Mouse (Mus musculus): Measurements from ENCODE around the gene Rai14. TPM values are rescaled to one million over a fixed set of nuclear protein-coding genes. Genes with fewer than 3 reads are reported as not detected.

Rai14 gene
- total RNA-seq, 2 experiments from 2014 or later, result 2.6 to 3.5 TPM

DNA sequence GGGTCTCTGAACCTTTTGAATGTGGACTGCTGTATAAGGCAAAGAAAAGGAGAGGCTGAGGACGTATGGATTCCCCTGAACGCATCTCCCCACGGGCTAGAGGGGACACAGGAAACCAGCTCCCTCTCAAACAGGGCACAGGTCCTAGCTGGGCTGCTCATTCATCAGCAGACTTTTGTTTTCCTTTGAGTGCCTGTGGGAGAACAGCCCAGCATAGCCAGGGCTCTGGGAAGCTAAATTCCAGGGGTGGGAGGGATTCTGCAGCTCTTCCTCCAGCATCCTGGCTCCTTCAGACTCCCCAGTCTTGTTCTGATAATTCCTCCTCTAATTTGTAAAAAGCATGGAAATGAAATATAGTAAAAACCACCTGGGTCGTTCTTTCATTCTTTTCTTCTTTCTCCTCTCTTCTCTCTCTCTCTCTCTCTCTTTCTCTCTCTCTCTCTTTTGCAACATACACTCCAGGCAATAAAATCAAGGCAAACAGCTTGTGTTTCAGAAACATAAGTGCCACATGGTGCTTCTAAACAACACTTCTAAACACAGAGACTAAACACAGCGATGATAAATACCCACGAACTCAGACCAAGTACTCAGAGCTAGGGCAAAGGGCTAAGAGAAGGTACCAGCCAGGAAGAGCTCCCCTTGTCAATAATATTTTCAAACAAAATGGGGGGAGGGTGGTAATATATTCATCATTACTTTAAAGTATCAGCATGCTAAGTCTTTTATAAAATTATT is 65.9 kb downstream of the Rai14 start:
- DNase-seq, result no peak

DNA sequence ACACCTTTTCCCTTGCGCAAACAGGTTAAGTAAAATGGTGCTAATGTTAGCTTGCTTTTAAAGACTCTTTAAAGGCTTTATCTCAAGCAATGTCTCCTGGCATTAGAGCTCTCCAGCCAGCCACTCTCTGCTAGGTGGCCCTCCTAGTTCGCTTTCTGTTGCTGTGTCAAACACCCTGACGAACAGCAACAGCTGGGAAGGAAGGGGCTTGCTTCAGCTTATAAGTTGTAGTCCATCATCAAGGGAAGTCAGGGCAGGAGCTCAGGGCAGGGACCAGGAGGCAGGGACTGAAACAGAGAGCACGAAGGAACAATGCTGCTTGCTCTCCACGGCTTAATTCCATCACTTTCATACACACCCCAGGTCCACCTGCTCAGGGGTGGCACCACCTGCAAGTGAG is 68.1 kb downstream of the Rai14 start:
- DNase-seq, result no peak

DNA sequence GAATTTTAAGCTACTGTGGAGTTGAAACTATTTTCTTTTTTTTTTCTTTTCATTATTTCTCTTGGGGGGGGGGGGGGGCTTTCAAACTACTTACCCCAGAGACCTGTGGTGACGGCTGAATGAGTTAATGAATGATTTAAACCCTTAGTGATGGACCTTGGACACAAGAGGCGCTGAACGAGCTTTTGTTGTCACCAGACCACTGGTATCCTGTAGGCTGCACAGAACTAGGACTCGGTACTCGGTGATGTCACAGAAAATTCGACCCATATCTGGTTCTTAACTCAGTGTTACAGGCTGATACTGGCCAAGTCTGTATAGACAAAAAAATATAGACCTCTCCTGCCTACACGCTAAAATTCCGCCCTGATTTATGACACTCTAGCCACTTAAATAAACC is 69.3 kb downstream of the Rai14 start:
- DNase-seq, result no peak

DNA sequence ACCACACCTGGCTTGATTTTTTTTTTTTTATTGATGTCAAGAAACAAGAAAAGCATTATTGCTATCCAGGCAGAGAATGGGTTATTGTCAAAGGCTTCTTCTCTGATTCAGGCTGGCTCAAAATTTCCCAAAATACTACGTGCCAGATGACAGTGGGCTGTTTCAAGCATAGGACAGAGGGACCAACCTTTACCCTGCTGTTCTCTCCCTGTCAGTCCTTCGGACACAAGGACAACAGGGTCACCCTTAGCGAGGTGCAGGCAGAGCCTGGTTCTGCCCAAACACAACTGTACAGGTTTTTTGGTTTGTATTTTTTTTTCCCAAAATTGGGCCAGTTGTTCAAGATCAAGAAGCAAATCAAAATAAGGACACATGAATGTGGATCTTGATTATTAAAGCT is 70.6 kb downstream of the Rai14 start:
- DNase-seq, result no peak

DNA sequence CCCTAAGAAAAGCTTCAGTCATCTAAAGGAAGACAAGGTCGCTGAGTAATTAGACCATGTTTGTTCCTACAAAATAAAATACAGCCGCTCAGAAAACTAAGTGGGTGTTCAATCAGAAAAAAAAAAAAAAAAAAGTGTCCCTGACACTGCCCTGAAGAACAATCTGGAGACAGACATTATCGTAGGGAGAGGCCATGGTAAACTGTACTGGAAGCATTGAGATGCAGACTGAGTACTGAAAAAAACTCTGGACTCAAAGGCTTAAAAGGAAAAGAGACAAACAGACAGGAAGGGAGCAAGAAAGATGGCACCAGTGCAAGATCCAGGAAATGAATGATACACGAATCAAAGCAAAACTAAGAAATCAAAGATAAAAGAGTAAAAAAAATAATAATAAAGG is 71.2 kb downstream of the Rai14 start:
- no peak for DNase-seq

DNA sequence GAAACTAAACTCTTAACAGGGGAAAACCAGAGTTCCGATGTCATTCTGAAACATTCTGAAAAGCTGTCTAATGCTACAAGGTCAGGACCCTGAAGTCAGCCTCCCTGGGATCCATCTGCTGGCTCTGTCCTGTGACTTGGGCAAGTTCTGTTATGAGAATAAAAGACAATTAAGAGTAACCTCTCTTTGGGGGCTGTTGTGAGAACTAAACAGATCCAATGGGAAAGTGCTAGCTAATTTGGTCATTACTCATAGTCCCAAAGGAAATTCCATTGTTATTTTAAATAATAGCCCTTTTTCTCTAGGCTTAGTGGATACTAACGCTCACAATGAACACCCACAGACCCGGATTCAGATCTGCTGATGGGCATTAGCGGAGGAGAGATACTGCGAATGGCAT is 72.0 kb downstream of the Rai14 start:
- no peak for DNase-seq

DNA sequence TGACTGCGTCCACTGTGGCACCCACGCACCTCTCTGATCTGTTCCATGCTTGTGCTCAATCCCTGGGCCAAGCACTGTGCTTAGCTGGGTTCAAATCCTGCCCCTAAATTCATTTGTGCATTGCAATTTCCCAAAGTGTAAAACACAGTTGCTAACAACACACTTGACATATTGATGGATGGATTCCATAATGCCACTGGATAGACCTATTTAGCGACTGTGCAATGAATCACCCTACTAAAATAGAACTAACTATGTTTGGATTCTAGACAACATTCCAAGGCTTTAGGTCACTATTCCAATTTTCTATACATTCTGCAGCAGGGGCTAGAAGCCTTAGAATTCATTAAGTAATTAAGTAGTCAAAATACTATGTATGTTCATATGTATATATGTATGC is 73.7 kb downstream of the Rai14 start:
- DNase-seq, result no peak

DNA sequence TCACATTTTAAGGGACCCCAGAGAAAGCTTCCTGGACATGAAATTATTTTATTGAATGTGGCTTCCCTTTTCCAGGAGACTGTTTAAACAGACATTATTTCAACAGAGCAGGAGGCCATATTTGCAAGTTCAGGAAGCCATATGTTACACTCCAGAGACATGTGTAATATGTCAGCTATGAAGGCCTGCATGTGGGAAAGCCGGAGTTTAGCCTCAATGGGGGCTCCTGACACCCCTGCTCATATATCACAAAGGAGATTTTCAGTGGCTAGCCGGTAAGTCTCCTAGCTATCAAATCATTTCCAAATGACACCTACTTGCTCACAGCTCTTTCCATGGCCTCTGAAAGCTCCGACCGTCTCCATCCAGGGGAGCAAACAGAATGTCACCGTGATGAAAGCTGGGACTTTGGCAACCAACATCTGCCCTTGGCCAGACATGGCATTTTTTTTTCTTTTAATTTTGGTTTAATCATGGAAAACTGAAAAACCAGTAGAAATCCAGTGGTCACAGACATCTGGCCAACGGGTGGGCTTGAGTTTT is 77.1 kb downstream of the Rai14 start:
- no peak for DNase-seq

DNA sequence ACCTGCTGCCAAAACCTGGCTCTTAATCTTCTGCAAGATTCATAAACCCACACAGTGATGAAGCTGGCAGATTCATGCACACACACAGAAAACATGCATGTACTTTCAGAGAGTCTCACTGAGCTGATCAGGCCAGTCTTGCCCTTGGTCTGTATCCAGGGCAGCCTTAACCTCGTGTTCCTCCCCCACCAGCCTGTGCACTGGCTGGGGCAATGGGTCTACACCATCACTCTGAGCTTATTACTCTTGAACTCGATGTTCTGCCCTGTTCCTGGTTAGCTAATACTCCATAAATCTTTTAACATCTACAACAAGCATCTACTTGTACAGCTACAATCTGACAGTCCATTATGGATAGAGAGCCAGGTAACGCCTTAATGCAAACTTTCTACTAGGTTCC is 77.6 kb downstream of the Rai14 start:
- DNase-seq, result no peak

DNA sequence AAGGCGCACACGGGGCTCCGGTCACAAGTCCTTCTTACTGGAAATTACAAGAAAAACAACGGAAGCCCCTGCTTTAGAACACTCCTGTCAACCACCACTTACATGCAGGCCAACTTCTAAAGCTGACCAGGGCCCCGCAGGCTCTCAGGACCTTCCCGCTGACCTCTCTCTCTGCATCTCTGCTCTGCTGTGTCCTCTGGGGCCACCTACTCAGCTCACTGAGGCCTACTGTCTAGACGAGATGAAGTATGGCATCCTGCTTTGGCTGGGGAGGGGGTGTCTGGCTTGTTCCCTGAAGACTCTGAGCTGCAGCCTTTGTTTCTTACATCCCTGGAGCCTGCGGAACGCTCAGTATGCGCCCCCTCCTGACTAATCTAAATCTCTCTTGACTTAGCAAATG is 79.3 kb downstream of the Rai14 start:
- DNase-seq, result no peak

DNA sequence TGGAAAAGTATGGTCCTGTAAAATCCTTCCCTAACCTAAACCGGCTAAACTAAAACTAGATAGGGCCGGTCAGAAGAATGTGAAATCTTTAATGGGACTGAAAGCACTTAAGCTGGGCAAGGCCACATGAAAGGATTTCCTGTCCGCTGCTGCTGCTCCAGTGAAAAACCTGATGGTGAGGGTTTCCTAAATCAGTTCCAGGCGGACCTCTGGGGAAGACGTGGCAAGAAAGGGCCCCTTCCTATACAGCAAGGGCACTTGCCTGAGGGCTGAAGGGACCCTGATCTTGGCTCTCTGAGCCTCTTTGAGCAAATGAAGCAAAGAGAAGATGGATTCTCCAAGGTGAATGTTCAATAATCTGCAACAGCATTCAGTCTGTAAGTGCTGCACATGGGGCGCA is 80.2 kb downstream of the Rai14 start:
- no peak for DNase-seq

DNA sequence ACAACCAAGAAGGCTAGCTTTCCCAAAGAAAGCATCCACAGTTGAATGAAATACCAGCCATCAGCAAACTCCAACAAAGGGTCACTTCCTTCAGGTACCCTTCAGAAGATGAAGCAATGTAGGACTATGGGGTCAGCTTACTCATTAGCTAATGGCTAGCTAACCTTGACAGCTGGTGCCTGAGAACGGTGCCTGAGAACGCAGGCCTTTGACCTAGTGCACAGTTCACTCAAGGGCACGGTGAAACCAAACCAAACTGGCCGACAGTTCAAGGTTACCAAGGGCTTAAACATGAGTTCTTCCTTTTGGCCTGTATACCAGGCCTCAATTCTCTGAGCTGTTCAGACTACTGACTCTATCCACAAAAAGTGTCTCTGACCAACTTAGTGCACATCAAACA is 81.0 kb downstream of the Rai14 start:
- DNase-seq, result no peak

DNA sequence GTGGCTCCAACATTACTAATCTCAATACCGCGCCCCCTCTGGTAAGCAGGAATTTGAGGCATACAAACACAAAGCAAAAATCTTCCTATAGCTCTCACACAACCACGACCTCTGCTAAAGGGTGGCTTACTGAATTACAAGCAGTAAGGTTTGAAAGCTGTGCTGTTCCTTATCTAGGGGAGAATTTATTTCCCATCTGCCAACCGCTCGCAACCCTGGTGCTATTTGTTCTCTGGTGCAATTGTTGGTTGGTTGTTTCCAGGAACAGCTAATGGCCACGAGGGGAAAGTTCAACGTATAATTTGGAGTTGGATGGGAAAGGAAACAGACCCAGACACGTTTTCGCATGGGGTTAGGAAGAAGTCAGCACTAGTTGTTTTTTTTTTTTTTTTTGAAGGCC is 81.8 kb downstream of the Rai14 start:
- no peak for DNase-seq

DNA sequence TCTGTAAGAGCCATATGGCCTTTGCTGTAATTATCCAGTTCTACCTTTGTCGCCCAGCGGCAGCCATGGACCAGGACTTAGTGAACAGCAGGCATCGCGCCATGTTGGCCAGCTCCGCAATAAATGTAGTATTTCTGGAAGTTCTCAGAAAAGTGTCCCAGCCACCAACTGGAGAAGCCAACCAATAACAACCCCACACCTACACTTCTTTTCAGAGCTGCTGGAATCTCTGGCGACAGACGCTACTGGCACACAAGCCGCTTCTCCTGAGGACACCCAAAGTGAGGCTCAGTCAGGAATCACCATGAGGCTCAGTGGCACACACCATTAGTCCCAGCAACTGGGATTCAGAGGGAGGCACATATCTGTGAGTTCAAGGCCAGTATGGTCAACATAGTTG is 82.4 kb downstream of the Rai14 start:
- DNase-seq, result no peak

DNA sequence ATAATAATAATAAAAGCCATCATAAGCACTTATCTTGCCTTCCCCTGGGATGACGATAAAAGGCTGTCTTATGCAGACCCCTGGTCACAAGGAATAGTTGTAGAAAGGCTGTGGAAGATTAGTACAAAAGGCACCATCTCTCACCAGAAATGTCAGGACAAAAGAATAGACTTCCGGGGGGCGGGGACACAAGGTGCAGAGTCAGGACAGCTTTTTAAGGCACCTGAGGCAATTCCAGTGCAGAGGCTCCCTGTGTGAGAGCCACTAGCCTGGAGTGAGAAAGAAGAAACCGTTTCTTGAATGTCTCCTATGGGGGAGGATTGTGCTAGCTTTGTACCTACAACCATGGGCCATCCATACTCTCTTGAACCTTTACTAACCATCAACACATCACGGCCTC is 82.9 kb downstream of the Rai14 start:
- DNase-seq, result no peak

DNA sequence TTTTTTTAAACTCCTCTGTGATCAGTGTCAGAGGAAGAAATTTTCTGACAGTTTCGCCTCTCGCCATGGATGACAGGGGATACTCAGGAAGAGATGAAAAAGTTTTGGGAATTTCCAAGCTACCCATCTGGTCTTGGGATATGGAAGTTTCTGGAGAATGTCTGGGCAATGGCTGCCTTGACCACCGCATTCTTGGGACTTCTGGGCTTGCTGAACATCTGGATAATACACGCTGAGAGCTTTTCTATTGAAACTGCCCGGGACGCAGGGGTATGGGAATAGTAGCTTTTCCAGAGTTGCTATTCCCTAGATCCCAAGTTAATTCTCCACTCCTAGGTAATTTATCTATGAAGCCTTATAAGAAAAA is 85.5 kb downstream of the Rai14 start:
- DNase-seq, result no peak

DNA sequence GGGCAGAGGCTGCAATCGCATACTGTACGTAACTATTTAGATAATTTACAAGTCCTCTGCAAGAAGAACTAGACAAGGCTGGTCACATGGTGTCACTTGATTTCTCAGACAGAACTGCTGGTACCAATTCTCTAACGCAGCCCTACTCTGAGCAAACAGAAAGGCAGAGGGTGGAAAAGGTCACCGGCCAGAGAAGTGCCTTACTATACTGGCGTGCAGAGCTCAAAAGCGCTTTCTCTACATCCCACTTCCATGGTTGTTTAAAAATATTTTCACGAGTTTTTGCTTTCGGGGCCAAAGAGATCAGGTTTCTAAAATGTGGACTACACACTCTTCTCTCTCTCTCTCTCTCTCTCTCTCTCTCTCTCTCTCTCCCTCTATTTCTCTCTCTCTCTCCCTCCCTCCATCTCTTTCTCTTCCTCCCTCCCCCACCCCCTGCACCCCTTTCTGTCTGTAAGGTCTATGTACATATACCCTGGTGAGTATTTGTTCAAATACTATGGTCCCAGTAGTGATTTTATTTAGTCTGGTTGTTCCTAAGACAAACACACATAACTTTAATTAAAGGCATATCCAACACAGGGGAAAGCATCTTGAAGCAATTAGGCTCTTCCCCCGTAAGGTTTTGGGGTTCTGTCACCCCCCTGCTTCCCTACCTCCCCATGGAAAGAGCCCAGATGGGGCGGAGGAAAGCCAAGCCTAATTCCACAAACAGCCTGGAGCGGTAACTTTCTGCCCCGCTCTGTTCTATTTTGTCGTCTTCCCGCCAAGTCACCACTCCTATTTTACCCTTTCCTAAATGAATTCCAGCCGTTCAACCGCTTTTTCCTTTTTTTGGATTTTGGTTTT is 86.1 kb downstream of the Rai14 start:
- no peak for DNase-seq

DNA sequence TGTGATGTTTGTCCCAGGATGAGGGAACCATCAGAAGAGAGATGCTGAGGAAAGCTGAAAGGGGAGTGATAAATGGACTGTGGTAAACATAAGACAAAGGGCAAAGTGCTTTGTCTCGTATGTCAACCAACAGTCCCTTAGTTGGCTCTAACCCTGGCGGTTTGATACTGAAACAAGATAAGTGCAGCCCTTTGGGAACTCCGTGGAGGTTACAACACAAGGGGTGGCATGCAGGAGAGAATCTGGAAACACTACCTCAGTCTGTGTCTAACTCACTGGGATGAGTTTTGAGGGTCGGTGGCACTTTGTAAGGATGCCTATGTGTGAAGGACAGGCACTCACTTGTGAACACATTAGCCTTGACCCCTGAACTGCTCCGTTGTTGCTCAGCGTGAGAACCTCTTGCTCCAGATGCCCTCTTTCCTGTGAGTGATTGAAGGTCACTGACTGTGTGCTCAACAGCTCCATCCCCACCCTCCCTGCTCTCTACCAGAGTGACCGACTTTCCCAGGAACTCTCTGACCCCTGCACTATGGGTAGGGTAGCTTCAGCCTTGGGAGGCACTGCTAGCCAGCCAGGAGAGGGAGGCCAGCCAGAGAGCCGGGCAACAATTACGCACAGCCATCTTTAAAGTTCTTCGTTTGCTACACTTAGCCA is 90.7 kb downstream of the Rai14 start:
- DNase-seq, result no peak

DNA sequence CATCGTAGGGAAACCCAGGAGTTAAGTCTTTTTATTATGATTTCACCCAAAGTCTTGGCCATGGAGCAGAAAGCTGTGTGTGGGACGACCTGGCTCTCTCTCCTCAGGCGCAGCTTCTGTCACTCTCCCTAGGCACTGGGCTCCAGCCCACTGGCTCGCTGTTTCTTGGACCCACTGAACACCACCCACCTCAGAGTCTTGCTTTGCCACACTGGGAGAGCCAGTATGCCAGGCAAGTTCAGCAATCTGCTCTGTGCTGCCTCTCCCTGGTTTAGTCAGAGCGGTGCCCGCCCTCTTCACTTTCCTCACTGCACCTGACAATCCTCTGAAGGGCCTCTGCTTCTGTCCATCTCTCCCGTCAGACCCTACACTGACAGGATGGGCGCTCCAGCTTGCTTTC is 93.2 kb downstream of the Rai14 start:
- DNase-seq, result no peak

DNA sequence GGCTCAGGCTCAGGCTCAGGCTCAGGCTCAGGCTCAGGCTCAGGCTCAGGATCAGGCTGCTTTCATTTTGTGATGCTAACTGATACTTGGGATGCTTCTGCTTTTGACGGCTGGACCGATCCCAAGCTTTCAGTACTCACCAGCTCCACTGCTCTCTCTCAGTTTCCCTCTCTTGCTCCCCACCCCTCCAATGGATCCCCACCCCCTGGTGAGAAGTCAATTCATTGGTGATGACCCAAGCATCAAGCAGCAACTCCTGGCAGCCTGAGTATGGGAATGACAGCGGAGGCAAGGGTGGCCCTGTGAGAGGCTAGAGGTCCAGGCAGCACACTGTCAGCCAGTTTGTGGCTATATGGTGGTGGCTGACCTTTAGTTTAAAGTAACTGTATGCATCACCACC is 94.7 kb downstream of the Rai14 start:
- DNase-seq, result no peak

DNA sequence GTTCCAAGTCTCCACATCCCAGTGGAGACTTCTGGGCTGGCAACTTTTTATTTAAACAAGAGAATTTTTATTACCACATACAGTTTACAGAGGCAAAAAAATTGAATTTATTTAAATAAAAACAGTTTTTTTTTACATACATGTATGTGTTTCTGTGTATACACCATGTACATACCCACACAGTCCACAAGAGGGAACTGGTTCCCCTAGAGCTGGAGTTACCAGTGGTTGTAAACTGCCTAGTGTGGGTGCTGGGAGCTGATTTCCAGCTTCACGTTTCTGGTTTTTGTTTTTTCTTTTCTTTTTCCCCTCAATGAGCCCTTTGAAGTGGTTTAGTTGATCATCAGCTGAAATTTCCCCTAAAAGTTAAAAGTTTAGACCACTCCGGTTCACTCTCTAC is 96.1 kb downstream of the Rai14 start:
- no peak for DNase-seq

DNA sequence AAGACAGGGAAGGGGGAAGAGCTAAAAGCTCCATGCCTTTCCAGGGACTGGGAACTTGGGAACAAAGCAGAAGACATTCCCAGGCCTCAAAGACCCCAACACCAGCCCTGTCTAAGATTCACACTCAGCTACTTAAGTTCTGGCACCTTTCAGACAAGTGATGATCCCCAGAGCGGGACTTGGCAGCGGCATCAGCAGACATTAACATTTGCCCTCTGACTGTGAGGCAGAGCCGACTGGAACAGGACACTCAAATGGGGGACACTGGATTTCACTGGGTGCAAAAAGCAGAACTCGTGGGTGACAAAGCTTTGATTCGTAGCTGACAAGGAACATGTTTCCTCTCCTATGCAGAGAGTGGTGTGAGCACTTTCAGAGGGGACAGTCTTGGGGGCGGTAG is 98.4 kb downstream of the Rai14 start:
- DNase-seq, result no peak

DNA sequence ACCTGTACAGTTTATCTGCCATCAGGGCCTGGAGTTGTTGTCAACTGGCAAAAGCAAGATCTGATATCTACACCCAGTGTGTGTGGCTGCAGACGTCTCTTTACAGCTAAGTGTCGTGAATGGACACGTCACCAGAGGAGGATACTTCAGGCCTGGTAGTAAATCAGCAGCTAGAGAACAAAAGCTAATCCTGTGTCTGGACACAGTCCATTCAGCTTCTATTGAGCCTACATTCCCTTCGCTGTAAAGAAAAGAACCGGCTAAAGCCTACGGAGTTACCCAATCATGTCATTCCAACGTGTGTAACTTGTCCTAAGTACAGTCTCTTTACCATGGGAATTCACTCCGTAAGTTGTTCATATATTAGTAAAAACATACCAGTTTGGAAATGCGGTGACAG is 103.4 kb downstream of the Rai14 start:
- DNase-seq, result no peak
